7 mouse cellular contexts compared by ENCODE assay signal in genomic region chr8:121451404-121452076, GRCm38 (mm10).
DNase-seq lines count a peak whose midpoint lies in the region; ATAC-seq and TF ChIP-seq lines count a peak whose summit lies in the region.

No protein-coding gene starts in this region.

- no peaks in the 10 kb centered on the region for H3K4me1 ChIP-seq in kidney, adult 2 months (ENCODE audit: control insufficient read depth, insufficient read depth, low read length)
- no peaks in the 10 kb centered on the region for H3K4me1 ChIP-seq in thymus, adult 2 months (replicated peaks; ENCODE audit: control insufficient read depth, insufficient read depth, low read length)
- H3K4me1 ChIP-seq in hindbrain, embryonic 16.5 days (ENCODE audit: control insufficient read depth, insufficient read depth, low read depth, low read length): no peaks in the 10 kb centered on the region

- no peak for TF ChIP-seq POLR2A in kidney, adult 2 months (IDR thresholded peaks at IDR 0.05; ENCODE audit: low read depth, low read length)
- no peak for TF ChIP-seq POLR2A in thymus, adult 2 months (IDR thresholded peaks at IDR 0.05; ENCODE audit: control insufficient read depth, extremely low read depth, insufficient read depth, low read length, poor library complexity)

- H3K4me3 ChIP-seq in kidney, adult 2 months (ENCODE audit: insufficient read depth, low read depth, low read length): no peak overlapping the region
- H3K4me3 ChIP-seq in thymus, adult 2 months (ENCODE audit: control insufficient read depth, insufficient read depth, low read length): no peak overlapping the region
- no peak overlapping the region for H3K4me3 ChIP-seq in hindbrain, embryonic 16.5 days (ENCODE audit: low read length)

- H3K9me3 ChIP-seq in hindbrain, embryonic 16.5 days (ENCODE audit: control insufficient read depth, low read length): no peaks in the 10 kb centered on the region

- no peaks in the 10 kb centered on the region for H3K27me3 ChIP-seq in kidney, adult 2 months (replicated peaks; ENCODE audit: control insufficient read depth, insufficient read depth, low read length)
- no peaks in the 10 kb centered on the region for H3K27me3 ChIP-seq in thymus, adult 2 months (ENCODE audit: control insufficient read depth, insufficient read depth, low read length)
- no peaks in the 10 kb centered on the region for H3K27me3 ChIP-seq in hindbrain, embryonic 16.5 days (replicated peaks; ENCODE audit: control insufficient read depth, insufficient read depth, low read length)

- peak; percentile 81 for DNase-seq in adrenal gland, postnatal 14 days
- peak; percentile 61 for DNase-seq in gastrocnemius, postnatal 25 days
- peak; percentile 95 for DNase-seq in kidney, adult 2 months
- DNase-seq in lung, postnatal 25 days (ENCODE audit: low spot score): peak; percentile 63
- DNase-seq in thymus, adult 2 months: no peak
- no peak for DNase-seq in urinary bladder, postnatal 10 days (ENCODE audit: low spot score)

- H3K9ac ChIP-seq in hindbrain, embryonic 16.5 days (ENCODE audit: low read depth, low read length): no peak overlapping the region

- no peak for TF ChIP-seq CTCF in kidney, adult 2 months (conservative IDR thresholded peaks at IDR 0.05; ENCODE audit: insufficient read depth, insufficient read length, low read depth, low read length)
- TF ChIP-seq CTCF in thymus, adult 2 months (IDR thresholded peaks at IDR 0.05; ENCODE audit: borderline replicate concordance, control insufficient read depth, extremely low read depth, insufficient read depth, low read length, poor library complexity): no peak

- no peaks in the 10 kb centered on the region for H3K36me3 ChIP-seq in kidney, adult 2 months (ENCODE audit: control insufficient read depth, insufficient read depth, low read length)
- H3K36me3 ChIP-seq in thymus, adult 2 months (ENCODE audit: control insufficient read depth, insufficient read depth, low read length): no peaks in the 10 kb centered on the region
- no peaks in the 10 kb centered on the region for H3K36me3 ChIP-seq in hindbrain, embryonic 16.5 days (ENCODE audit: control insufficient read depth, insufficient read depth, low read length)

- no peak for ATAC-seq in hindbrain, embryonic 16.5 days

- H3K27ac ChIP-seq in kidney, adult 2 months (ENCODE audit: insufficient read depth, low read depth, low read length): peak overlapping the region; percentile 45; the same call in 1 of the 2 replicates
- H3K27ac ChIP-seq in thymus, adult 2 months (ENCODE audit: control insufficient read depth, insufficient read depth, low read length): no peak overlapping the region
- H3K27ac ChIP-seq in hindbrain, embryonic 16.5 days (ENCODE audit: low read depth, low read length): no peak overlapping the region

- 48% methylated on average over 16 of the region's 16 CpGs for WGBS in kidney, adult 2 months
- WGBS in thymus, adult 2 months: 53% methylated on average over 16 of the region's 16 CpGs
- 79% methylated on average over 16 of the region's 16 CpGs for WGBS in hindbrain, embryonic 16.5 days

- no peak overlapping the region for H3K4me2 ChIP-seq in hindbrain, embryonic 16.5 days (ENCODE audit: low read length)

Comparison
In these comparisons a context has a peak if more than half of its experiments do, and no peak if none do; other contexts are left out.
1. DNase-seq: peak in adrenal gland, postnatal 14 days (single experiment), gastrocnemius, postnatal 25 days (single experiment), kidney, adult 2 months (single experiment) and lung, postnatal 25 days (single experiment); none in thymus, adult 2 months (single experiment) and urinary bladder, postnatal 10 days (single experiment).